Mouse (Mus musculus) layer of hippocampus, postnatal 14 days (tissue): ENCODE results near the gene Slc44a4. TPM values are rescaled to one million over a fixed set of nuclear protein-coding genes. Genes with fewer than 3 reads are reported as not detected.
"Not testable (repeated sequence)": the region's sequence is repeated elsewhere in the genome, so short reads cannot be mapped to it uniquely, and the experiment has no call there.

Experiments used
- DNase-seq, 2 experiments: peaks; one replicate each; pipeline ENCODE4 v3.0.0; 2021 to 2022; ENCODE audit warnings: low spot score in 2 of 2, mixed read lengths in 1 of 2
- total RNA-seq, 2 experiments: library from RNA; stranded (reverse); gene quantifications; 2 replicates each; pipeline ENCODE4 v1.2.3; 2021

Gene Slc44a4
- total RNA-seq, 2 experiments from 2014 or later, result 0.18 to 0.38 TPM

DNA sequence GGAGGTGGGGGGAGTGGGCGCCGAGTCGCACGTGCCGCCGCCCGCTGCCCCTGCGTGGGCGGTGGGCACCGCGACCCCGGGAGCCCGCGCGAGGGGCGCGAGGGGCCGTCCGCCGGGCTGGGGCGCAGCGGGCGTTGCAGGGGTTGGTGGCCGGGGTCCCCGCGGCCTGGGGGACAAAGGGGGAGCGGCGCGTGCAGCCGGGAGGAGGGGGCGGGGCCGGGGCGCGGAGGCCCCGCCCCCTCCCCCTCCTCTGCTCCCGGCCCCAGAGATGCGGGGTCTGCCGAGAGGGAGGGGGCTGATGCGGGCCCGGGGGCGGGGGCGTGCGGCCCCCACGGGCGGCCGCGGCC is 15.6 kb upstream of the Slc44a4 start:
- DNase-seq, result no peak

DNA sequence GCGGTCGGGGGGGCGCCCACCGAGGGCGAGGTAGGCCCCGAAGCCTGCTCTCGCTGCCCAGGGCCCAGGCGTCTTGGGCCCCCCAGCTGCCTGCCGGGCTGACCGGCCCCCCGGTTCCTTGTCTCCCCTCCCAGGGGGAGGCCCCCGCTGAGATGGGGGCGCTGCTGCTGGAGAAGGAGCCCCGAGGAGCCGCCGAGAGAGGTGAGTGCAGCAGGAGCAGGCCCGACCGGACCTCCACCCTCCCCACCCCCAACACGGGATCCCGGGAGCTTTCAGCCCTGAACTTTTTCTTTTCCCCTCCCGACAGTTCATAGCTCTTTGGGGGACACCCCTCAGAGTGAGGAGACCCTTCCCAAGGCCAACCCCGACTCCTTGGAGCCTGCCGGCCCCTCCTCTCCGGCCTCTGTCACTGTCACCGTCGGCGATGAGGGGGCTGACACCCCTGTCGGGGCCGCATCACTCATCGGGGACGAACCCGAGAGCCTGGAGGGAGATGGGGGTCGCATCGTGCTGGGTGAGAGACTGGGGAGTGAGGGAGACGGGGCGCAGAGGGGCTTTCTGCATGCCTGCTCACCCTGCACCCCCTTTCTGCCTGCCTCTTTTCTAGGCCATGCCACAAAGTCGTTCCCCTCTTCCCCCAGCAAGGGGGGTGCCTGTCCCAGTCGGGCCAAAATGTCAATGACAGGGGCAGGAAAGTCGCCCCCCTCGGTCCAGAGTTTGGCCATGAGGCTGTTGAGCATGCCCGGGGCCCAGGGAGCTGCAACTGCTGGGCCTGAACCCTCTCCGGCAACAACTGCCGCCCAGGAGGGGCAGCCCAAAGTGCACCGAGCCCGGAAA is 15.0 kb upstream of the Slc44a4 start:
- peak in 1 of 2 experiments; percentile 34 for DNase-seq

DNA sequence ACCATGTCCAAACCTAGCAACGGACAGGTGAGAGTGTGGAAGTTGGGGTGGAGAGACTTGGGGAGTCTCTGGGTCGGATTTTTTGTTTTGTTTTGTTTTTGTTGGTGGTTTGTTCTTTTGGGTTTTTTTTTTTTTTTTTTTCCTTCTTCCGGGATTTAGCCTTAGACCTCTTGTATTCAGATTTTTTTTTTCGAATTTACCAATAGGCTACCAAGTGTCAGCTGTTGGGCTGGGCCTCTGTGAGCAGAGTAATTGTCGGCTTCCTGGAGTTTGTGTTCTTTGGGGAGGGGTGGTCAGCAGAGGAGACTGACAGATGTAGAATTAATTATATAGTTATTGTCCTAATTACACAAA is 14.4 kb upstream of the Slc44a4 start:
- no peak for DNase-seq

DNA sequence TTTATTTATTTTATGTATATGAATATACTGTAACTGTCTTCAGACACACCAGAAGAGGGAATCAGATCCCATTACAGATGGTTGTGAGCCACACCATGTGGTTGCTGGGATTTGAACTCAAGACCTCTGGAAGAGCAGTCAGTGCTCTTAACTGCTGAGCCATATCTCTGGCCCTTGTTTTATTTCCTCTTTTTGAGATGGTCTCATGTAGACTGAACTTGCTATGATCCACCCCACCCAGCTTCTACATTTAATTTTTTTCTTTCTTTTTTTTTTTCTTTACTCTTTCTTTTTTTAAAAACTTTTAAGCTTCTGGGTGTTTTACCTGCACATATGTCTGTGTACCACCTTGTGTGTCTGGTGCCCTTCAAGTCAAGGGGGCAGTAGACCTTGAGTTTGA is 13.4 kb upstream of the Slc44a4 start:
- not testable (repeated sequence) for DNase-seq

DNA sequence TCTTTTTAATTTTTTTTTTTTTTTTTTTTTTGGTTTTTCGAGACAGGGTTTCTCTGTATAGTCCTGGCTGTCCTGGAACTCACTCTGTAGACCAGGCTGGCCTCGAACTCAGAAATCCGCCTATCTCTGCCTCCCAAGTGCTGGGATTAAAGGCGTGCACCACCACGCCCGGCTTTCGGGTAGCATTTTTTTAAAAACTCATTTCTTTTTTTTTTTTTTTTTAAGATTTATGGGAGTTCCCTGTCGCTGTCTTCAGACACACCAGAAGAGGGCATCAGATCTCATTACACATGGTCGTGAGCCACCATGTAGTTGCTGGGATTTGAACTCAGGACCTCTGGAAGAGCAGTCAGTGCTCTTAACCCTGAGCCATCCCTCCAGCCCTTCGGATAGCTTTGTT is 12.3 kb upstream of the Slc44a4 start:
- DNase-seq, result not testable (repeated sequence)

DNA sequence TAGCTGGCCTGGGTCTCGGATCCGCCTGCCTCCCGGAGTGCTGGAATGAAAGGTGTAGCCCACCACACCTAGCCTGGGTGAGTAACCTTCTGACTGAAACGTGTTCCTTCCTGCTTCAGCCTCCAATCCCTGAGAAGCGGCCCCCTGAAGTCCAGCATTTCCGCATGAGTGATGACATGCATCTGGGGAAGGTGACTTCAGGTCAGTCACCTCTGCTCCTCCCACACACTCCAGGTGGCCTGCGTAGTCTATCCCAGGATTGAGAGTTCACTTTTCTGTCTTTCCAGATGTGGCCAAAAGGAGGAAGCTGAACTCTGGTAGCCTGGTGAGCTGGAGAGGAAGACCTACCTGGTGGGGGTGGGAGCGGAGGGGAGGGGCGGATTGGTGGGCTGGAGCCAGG is 11.4 kb upstream of the Slc44a4 start:
- no peak for DNase-seq

DNA sequence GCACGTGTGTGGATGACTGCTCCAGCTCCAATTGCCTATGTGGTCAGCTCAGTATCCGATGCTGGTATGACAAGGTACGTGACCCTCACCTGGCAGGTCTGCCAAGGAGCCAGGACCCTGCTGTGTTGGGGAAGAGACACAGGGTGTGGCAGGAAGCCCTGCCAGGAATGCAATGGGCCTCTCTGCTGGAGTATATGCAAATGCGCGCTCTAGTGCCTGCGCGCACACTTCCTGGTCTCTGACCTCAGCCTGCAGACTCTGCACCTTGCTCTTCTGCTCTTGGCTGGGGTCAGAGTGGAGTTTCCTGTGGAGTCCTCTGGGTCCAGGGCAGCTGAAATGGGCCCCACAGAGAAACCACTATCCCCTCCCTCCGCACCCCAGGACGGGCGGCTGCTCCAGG is 3.3 kb upstream of the Slc44a4 start:
- DNase-seq, result no peak

DNA sequence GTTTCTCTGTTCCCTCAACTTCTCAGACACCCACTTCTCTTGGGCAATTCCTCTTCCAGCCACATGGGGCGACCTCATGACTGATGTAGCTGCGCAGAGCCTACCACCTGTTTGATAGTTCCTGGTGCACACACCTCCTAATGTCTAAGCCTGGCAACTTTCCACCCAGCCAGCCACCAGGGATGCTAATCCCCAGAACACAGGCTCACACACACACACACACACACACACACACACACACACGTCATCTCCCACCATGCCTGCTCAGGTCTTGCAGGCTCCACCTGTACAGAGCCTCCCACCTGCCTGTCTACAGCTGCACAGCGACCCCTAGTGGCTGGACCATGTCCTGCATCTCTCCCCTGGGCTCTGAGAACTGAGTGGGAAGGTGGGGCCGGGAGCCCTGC is 2.3 kb upstream of the Slc44a4 start:
- DNase-seq, result peak in 1 of 2 experiments; percentile 47

DNA sequence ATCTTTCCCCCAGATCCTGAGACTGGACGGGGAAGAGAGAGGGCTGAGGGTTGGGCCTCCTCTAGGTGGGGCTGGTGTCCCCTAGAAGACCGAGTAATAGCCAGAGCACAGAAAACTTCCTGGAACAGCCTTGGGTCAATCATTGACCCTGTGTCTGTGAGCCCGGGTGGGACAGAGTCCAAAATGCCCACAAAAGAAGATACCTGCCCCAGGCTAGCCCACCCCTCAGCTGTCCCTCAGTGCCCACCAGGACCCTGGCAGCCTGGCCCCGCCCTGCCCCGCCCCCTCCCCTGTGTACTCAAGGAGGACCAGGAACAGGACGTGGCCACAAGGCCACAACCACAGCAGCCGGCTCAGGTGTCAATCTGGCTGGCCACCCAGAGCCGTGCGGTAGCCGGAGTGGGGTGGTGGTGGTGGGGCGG is 1.2 kb downstream of the Slc44a4 start:
- DNase-seq, result no peak

DNA sequence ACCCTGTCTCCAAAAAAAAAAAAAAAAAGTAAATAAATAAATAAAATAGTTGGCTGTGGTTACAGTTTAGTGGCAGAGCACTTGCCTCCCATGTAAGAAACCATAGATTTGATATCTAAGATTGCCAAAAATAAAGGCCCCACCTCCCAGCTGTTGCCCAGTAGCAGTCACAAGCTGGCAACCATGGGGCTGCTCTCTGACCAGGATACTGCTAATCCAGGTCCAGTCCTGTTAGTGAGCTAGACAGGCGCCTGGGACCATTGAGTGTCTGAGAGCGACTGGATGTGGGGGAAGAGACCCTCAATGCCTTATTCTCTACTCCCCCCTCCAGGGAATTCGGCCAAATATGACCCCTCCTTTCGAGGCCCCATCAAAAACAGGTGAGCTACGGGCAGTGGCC is 2.0 kb downstream of the Slc44a4 start:
- no peak for DNase-seq

DNA sequence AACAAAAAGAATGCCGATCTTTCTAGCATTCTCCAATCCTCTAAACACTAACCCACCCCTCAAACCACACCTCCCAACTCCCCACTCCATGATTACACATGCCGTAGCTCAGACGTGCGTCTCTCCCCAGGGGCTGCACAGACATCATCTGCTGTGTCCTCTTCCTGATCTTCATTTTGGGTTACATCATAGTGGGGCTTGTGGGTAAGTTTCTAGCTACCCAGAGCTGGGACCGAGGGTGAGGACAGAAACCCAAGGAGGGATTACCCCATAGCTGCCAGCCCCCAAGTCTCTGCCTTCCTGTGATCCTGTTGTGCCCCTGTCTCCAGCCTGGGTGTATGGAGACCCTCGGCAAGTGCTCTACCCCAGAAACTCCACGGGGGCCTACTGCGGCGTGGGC is 2.9 kb downstream of the Slc44a4 start:
- no peak for DNase-seq

DNA sequence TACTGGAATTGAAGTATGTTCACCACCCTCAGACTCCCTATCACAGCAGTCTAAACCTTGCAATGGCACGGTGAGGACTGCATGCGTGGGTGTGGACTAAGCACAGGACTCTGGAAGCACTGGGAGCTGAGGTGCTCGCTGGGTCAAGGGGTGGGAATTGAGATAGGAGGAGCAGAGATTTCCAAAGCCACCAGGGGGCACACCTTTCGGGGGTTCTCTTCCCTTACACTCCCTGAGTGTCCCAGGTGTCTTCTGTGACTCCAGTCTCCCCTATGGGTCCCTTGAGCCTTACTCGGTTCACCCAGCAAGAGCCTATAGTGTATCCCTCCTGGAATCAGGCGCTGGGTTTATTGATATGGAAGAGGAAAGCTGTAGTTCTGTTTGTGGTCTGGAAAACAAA is 8.7 kb downstream of the Slc44a4 start:
- no peak for DNase-seq

DNA sequence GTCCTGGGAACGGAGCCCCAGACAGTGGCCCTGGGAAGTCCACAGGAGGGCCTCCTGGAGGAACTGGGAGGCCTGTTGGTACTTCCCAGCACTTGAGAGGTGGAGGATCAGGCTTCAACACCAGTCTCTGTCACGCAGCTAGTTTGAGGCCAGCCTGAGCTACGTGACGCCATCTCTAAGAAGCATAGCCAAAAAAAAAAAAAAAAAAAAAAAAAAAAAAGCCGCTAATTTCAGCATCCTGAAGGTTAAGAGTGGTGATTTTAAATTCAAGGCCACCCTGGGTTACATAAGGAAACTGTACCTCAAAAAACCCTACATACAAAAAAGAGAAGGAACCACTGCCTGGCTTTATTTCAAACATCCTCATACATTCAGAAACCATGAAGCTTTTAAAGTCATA is 10.0 kb downstream of the Slc44a4 start:
- no peak for DNase-seq

DNA sequence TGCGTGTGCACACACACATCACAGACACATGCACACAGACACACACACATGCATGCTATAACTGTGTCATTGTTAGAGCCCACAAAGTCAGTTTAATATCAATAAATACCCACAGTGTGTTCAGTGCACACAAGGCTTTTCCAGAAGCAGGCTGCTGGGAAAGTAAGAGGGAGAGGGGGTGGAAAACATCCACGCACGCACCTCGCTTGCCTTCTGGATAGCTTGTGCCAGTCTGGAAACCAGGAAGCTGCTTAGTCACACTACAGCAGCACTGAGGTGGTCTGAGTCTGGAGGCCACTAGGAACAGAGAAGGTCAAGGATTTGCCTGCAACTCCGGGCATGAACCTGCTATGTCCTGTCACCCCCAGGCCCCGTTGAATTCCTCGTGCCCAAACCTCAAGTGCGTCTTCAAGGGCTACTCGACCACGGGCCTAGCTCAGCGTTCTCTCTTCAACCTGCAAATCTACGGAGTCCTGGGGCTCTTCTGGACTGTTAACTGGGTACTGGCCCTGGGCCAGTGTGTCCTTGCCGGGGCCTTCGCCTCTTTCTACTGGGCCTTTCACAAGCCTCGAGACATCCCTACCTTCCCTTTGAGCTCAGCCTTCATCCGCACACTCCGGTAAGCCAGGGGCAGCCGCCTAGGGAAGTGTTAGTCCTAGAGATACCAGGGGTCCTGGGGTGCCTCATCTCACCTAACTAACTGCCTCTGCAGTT is 13.2 kb downstream of the Slc44a4 start:
- DNase-seq, result no peak

DNA sequence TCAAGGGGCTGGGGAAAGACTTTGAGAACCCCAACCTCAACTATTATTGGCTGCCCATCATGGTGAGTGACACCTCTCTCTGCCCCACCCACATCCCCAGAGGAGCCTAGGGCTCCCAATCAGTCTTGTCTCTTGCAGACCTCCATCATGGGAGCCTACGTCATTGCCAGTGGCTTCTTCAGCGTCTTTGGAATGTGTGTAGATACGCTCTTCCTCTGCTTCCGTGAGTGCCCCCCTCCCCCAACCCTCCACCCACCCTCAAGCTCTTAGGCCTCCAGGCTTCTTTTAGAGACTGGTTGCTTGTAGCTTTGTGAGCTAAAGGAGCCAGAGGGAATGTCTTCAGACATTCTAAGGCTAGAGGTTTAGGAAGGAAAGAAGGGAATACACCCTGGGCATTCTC is 14.6 kb downstream of the Slc44a4 start:
- DNase-seq, result no peak

DNA sequence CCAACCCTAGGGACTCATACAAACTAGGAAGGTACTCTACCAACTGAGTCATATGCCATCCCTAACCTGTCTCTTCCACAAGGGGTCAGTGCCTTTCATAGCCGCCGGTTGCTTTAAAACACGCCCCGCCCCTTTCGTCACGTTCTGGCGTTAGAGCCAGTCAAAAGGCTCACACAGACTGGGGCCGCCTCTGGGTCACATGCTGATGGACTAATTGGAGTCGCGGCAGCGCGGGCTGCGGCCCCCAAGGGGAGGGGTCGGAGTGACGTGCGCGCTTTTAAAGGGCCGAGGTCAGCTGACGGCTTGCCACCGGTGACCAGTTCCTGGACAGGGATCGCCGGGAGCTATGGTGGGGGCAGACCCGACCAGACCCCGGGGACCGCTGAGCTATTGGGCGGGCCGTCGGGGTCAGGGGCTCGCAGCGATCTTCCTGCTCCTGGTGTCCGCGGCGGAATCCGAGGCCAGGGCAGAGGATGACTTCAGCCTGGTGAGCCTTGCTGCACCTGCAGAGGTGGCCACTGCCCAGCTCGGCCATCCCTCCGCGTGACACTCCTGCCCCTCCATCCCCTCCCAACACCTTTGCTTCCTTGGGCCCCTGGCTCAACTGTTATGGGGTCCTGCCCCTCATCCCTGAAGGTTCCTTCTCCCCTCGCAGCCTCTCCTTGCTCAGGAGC is 16.9 kb downstream of the Slc44a4 start, which contains the start of gene Neu1:
Gene Neu1, plus strand, starts transcription at position 193 of the 674 bp plus-strand sequence.
- DNase-seq, result peak; percentile 95 to 99

DNA sequence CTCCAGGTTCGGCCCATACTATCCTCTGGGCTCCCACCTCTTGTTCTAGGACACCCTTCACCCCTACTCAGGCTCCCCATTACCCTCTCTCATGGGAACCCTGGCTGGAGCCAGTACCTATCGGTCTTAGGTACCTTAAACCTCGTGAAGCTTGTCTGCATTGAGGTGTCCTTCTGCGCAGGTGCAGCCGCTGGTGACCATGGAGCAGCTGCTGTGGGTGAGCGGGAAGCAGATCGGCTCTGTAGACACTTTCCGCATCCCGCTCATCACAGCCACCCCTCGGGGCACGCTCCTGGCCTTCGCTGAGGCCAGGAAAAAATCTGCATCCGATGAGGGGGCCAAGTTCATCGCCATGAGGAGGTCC is 17.5 kb downstream of the Slc44a4 start:
- DNase-seq, result no peak

DNA sequence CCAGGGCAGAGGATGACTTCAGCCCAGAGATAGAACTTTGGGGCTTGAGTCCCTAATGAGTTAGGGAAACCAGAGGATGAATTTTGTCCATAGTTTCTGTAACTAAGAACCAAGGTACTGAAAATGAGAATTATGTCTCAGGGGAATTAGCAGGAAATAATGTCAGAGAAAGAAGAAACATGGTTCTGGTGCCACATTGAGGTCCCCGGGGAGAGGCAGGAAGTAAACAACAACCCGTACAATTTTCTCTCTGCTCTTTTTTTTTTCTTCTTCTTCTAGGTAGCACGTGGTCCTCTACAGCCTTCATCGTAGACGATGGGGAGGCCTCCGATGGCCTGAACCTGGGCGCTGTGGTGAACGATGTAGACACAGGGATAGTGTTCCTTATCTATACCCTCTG is 18.0 kb downstream of the Slc44a4 start:
- no peak for DNase-seq

DNA sequence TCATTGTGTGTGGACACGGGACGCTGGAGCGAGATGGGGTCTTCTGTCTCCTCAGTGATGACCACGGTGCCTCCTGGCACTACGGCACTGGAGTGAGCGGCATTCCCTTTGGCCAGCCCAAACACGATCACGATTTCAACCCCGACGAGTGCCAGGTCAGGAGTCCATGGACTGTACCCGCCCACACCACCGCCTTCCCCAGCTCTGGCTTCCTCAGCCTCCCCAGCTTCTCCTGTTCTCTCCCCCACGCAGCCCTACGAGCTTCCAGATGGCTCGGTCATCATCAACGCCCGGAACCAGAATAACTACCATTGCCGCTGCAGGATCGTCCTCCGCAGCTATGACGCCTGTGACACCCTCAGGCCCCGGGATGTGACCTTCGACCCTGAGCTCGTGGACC is 19.8 kb downstream of the Slc44a4 start:
- DNase-seq, result no peak

DNA sequence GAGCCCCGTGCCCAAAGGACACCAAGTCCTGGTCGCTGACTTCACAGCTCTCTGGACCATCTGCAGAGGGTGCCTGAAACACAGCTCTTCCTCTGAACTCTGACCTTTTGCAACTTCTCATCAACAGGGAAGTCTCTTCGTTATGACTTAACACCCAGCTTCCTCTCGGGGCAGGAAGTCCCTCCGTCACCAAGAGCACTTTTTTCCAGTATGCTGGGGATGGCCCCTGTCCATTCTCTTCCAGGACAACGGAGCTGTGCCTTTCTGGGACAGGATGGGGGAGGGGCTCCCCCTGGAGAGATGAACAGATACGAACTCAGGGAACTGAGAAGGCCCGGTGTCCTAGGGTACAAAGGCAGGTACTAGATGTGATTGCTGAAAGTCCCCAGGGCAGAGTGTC is 20.6 kb downstream of the Slc44a4 start:
- DNase-seq, result no peak

DNA sequence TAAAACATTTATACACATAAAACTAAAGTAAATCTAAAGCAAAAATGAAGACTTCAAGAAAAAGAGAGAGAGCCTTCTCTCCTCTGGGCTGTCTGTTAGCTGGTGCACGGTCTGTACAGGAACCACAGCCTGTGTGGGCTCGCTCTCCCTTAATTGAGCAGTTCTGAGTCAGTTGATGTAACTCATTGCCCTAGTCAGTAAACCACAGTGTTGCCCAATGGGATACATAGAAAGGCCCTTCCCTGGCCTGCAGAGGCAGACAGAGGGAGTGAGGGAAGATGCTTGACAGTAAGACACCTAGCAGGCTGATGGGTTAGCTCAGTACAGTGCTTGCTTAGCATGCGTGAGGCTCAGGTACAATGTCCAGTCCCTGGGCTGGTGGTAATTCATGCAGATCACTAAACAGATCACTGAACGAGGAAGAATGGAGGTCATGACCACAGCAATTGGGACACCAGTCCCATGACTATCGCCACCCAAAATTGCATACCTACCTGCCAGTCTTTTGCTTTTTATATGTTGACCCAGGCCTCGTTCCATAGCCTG is 23.8 kb downstream of the Slc44a4 start:
- DNase-seq, result no peak
